In the genomic region with DNA sequence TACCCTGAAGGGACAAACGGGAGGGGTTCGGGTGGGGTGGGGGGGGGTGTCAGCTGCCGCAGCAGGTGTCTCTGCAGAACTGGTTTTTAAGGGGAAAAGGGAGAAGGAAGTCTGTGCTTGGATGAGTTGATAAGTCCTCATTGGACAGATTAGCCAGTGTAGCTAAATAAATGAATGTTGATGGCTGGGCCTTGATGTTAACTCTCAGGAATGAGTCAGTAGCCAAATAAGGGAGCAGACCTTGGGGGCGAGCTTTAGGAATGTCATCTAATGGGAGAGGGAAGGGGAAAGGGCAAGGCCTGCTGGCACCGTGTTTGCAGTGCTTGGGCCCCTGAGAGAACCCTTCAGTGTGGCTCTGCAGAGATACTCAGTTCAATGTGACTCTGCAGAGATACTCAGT, we compare ENCODE assay signal across 23 mouse cellular contexts. TPM values are rescaled to one million over a fixed set of nuclear protein-coding genes. Genes with fewer than 3 reads are reported as not detected.
A peak's percentile ranks its signal among the peaks of the same experiment; 100 is the strongest.
DNase-seq lines count a peak whose midpoint lies in the region; ATAC-seq lines count a peak whose summit lies in the region.
"Had no signal": no experiment of that assay in that cellular context is flagged by ENCODE, and none has a peak within 500 bp of the region (broad histone marks: within the 10 kb centered on the region; RNA-seq: fewer than 3 reads in every experiment).

No protein-coding gene starts in this region.

- no peak overlapping the region for H3K4me2 ChIP-seq in forebrain, embryonic 13.5 days
- no peak overlapping the region for H3K4me2 ChIP-seq in intestine, embryonic 14.5 days (ENCODE audit: low read length)
- no peak overlapping the region for H3K4me2 ChIP-seq in liver, embryonic 12.5 days
- H3K4me2 ChIP-seq: embryonic facial prominence, embryonic 12.5 days; heart, embryonic 11.5 days; hindbrain, embryonic 15.5 days; liver, embryonic 15.5 days had no signal

- peaks cover 73% of the 10 kb centered on the region for H3K36me3 ChIP-seq in forebrain, embryonic 10.5 days (replicated peaks)
- peaks cover 13% of the 10 kb centered on the region for H3K36me3 ChIP-seq in forebrain, embryonic 13.5 days (ENCODE audit: poor library complexity, severe bottlenecking)
- no peaks in the 10 kb centered on the region for H3K36me3 ChIP-seq in intestine, embryonic 14.5 days (ENCODE audit: control insufficient read depth, insufficient read depth, low read length)
- peaks cover 7% of the 10 kb centered on the region for H3K36me3 ChIP-seq in liver, embryonic 12.5 days
- H3K36me3 ChIP-seq: embryonic facial prominence, embryonic 12.5 days; hindbrain, embryonic 15.5 days had no signal

- H3K4me1 ChIP-seq in forebrain, embryonic 10.5 days, result peaks cover 78% of the 10 kb centered on the region
- H3K4me1 ChIP-seq in forebrain, embryonic 13.5 days, result peaks cover 65% of the 10 kb centered on the region
- no peaks in the 10 kb centered on the region; the same call in 1 of the 2 replicates for H3K4me1 ChIP-seq in intestine, embryonic 14.5 days (replicated peaks; ENCODE audit: control insufficient read depth, insufficient read depth, low read length)
- peaks cover 44% of the 10 kb centered on the region for H3K4me1 ChIP-seq in liver, embryonic 12.5 days

- 80% methylated on average over 5 of the region's 5 CpGs for WGBS in forebrain, embryonic 10.5 days
- 61% methylated on average over 5 of the region's 5 CpGs for WGBS in forebrain, embryonic 13.5 days
- 47% methylated on average over 5 of the region's 5 CpGs for WGBS in intestine, embryonic 14.5 days
- WGBS in liver, embryonic 12.5 days (ENCODE audit: insufficient replicate concordance), result 64% methylated on average over 5 of the region's 5 CpGs

- H3K27me3 ChIP-seq in forebrain, embryonic 10.5 days (ENCODE audit: poor library complexity, severe bottlenecking), result no peaks in the 10 kb centered on the region
- no peaks in the 10 kb centered on the region for H3K27me3 ChIP-seq in forebrain, embryonic 13.5 days
- no peaks in the 10 kb centered on the region for H3K27me3 ChIP-seq in intestine, embryonic 14.5 days (replicated peaks; ENCODE audit: control insufficient read depth, insufficient read depth, low read length)
- H3K27me3 ChIP-seq in liver, embryonic 12.5 days (replicated peaks), result no peaks in the 10 kb centered on the region
- H3K27me3 ChIP-seq: embryonic facial prominence, embryonic 12.5 days; hindbrain, embryonic 15.5 days; liver, embryonic 15.5 days had no signal

- no peak for DNase-seq in forebrain, embryonic 10.5 days (ENCODE audit: extremely low spot score, low spot score)
- peak; percentile 6 for DNase-seq in kidney, postnatal 10 days
- no peak for DNase-seq in kidney, adult 9 months
- DNase-seq in adrenal gland, adult 18-20 months (ENCODE audit: low spot score in 2 of 2), result peak; percentile 45 to 60
- no peak for DNase-seq in intestine, embryonic 14.5 days (ENCODE audit: low spot score)
- DNase-seq in frontal cortex, postnatal 36 days (ENCODE audit: low spot score in 2 of 2), result no peak
- DNase-seq: cerebellum, adult 11 months; cerebellum, postnatal 10 days; forebrain, postnatal 0 days; heart, postnatal 14 days; kidney, adult 18-20 months; right cerebral cortex, postnatal 4 days had no signal

- no peaks in the 10 kb centered on the region for H3K9me3 ChIP-seq in forebrain, embryonic 10.5 days
- H3K9me3 ChIP-seq in forebrain, embryonic 13.5 days (replicated peaks), result no peaks in the 10 kb centered on the region
- H3K9me3 ChIP-seq in intestine, embryonic 14.5 days (ENCODE audit: control insufficient read depth, low read length), result no peaks in the 10 kb centered on the region
- H3K9me3 ChIP-seq in liver, embryonic 12.5 days (replicated peaks), result no peaks in the 10 kb centered on the region
- H3K9me3 ChIP-seq: embryonic facial prominence, embryonic 12.5 days; hindbrain, embryonic 15.5 days; liver, embryonic 15.5 days; midbrain, embryonic 10.5 days had no signal

- H3K27ac ChIP-seq in forebrain, embryonic 10.5 days, result peak overlapping the region; percentile 76; the same call in 1 of the 2 replicates
- no peak overlapping the region for H3K27ac ChIP-seq in forebrain, embryonic 13.5 days
- no peak overlapping the region for H3K27ac ChIP-seq in intestine, embryonic 14.5 days (ENCODE audit: low read depth)
- no peak overlapping the region for H3K27ac ChIP-seq in liver, embryonic 12.5 days
- H3K27ac ChIP-seq: embryonic facial prominence, embryonic 12.5 days; hindbrain, embryonic 15.5 days; liver, embryonic 15.5 days; macrophage had no signal

- no peak overlapping the region for H3K4me3 ChIP-seq in forebrain, embryonic 10.5 days
- H3K4me3 ChIP-seq in forebrain, embryonic 13.5 days, result no peak overlapping the region
- no peak overlapping the region for H3K4me3 ChIP-seq in intestine, embryonic 14.5 days (ENCODE audit: low read depth, low read length)
- H3K4me3 ChIP-seq in liver, embryonic 12.5 days, result no peak overlapping the region
- H3K4me3 ChIP-seq: embryonic facial prominence, embryonic 12.5 days; erythroblast, embryonic 14.5 days; hindbrain, embryonic 15.5 days; liver, embryonic 15.5 days; midbrain, embryonic 10.5 days had no signal

- no peak overlapping the region for H3K9ac ChIP-seq in forebrain, embryonic 13.5 days
- no peak overlapping the region for H3K9ac ChIP-seq in intestine, embryonic 14.5 days (ENCODE audit: low read length)
- no peak overlapping the region for H3K9ac ChIP-seq in liver, embryonic 12.5 days
- H3K9ac ChIP-seq: embryonic facial prominence, embryonic 12.5 days; forebrain, postnatal 0 days; hindbrain, embryonic 15.5 days; liver, embryonic 15.5 days had no signal

- ATAC-seq in forebrain, embryonic 13.5 days, result no peak
- peak; percentile 46; the same call in 1 of the 2 replicates for ATAC-seq in intestine, embryonic 14.5 days (replicated peaks; ENCODE audit: low FRiP score, low TSS enrichment, low read depth)
- no peak for ATAC-seq in liver, embryonic 12.5 days
- ATAC-seq: activated CD4-positive, CD25-positive, alpha-beta regulatory T cell, adult 4 months; CD4-positive, CD25-positive, alpha-beta regulatory T cell, adult 4 months; forebrain, postnatal 0 days had no signal

RNA-seq across cellular contexts. Expression of a gene that starts 12.6 kb away (rescaled TPM):
- 97.0 and 102 TPM in 2 replicates for polyA plus RNA-seq in forebrain, embryonic 10.5 days (2016; fragmentation: Nextera tagmentation; extraction: Ambion mirVana)
- 81.7 and 83.0 TPM in 2 replicates for polyA plus RNA-seq in forebrain, embryonic 13.5 days (2015; fragmentation: Nextera tagmentation; extraction: Ambion mirVana)
- 100 to 1,000 TPM in 1 of 2 experiments, 10 to 100 TPM in 1; 95.8 to 130 TPM for total RNA-seq in adrenal gland, adult 18-20 months (2021)
- polyA plus RNA-seq in intestine, embryonic 14.5 days (2014; fragmentation: Nextera tagmentation; extraction: Ambion mirVana), result 23.1 and 26.9 TPM in 2 replicates
- 20.6 and 23.3 TPM in 2 replicates for polyA plus RNA-seq in liver, embryonic 12.5 days (2016; fragmentation: Nextera tagmentation; extraction: Ambion mirVana)

Comparison
In these comparisons a context has a peak if more than half of its experiments do, and no peak if none do; other contexts are left out.
1. DNase-seq: peak in kidney, postnatal 10 days (single experiment) and adrenal gland, adult 18-20 months (2 of 2); none in forebrain, embryonic 10.5 days (single experiment), kidney, adult 9 months (single experiment), intestine, embryonic 14.5 days (single experiment) and frontal cortex, postnatal 36 days (0 of 2).